Mouse (Mus musculus) midbrain, embryonic 12.5 days (tissue): Measurements from ENCODE around the gene Gm5741. TPM values are rescaled to one million over a fixed set of nuclear protein-coding genes. Genes with fewer than 3 reads are reported as not detected.
A peak's percentile ranks its signal among the peaks of the same experiment; 100 is the strongest.
"Not testable (repeated sequence)": the region's sequence is repeated elsewhere in the genome, so short reads cannot be mapped to it uniquely, and the experiment has no call there.

ENCODE experiments used
- ATAC-seq: fragments of 200-750 bp; cut with Nextera tagmentation; 2 replicates; pipeline ENCODE4 v1.8.0; 2017; ENCODE audit warnings: low read depth, moderate TSS enrichment, moderate library complexity; ENCODE audit not compliant: low FRiP score
- H3K27ac ChIP-seq: fragments of 300-500 bp; sonication (generic); replicated peaks from 2 replicates; pipeline ENCODE4 v1.5.1; 2016; ENCODE audit warnings: mild to moderate bottlenecking
- H3K27me3 ChIP-seq: fragments of 300-500 bp; sonication (generic); 2 replicates; pipeline ENCODE4 v1.6.1; 2016; ENCODE audit warnings: mild to moderate bottlenecking
- H3K36me3 ChIP-seq: fragments of 300-500 bp; sonication (generic); 2 replicates; pipeline ENCODE4 v1.6.1; 2016
- H3K4me1 ChIP-seq: fragments of 300-500 bp; sonication (generic); 2 replicates; pipeline ENCODE4 v1.6.1; 2016
- H3K4me2 ChIP-seq: fragments of 300-500 bp; sonication (generic); replicated peaks from 2 replicates; pipeline ENCODE4 v1.6.1; 2016; ENCODE audit warnings: mild to moderate bottlenecking, moderate library complexity
- H3K4me3 ChIP-seq: fragments of 300-500 bp; sonication (generic); 2 replicates; pipeline ENCODE4 v1.5.1; 2016; ENCODE audit warnings: mild to moderate bottlenecking
- H3K9ac ChIP-seq: fragments of 300-500 bp; sonication (generic); replicated peaks from 2 replicates; pipeline ENCODE4 v1.6.1; 2016; ENCODE audit warnings: mild to moderate bottlenecking, moderate library complexity
- H3K9me3 ChIP-seq: fragments of 300-500 bp; sonication (generic); 2 replicates; pipeline ENCODE4 v1.6.1; 2016; ENCODE audit warnings: mild to moderate bottlenecking
- WGBS: fragments of 180-500 bp; shearing (Covaris S2); methylation state at CpG from one replicate; pipeline ENCODE4 v1.1.7; 2016; 5-methylcytosine and 5-hydroxymethylcytosine counted together
- polyA plus RNA-seq: library from polyadenylated mRNA; unstranded; fragments of >200 nt; fragmentation: Nextera tagmentation; extraction: Ambion mirVana; gene quantifications from 2 replicates; pipeline ENCODE4 v1.2.1, GENCODE M21; 2016

The Gm5741 gene
- polyA plus RNA-seq, 1 experiment from 2014 or later, result 0.94 TPM

- peaks cover 7% of the 10 kb centered on the region; the same call in 1 of the 2 replicates for H3K27me3 ChIP-seq
- H3K4me1 ChIP-seq, result peaks cover 21% of the 10 kb centered on the region
- H3K9ac ChIP-seq, result no peak overlapping the region
- H3K4me2 ChIP-seq, result no peak overlapping the region
- peaks cover 35% of the 10 kb centered on the region for H3K36me3 ChIP-seq
- no peak overlapping the region for H3K27ac ChIP-seq
- 75% methylated on average over 3 of the region's 3 CpGs for WGBS
- H3K9me3 ChIP-seq, result no peaks in the 10 kb centered on the region
- no peak for ATAC-seq
- no peak overlapping the region for H3K4me3 ChIP-seq
Measured at GRCm38 (mm10) chr8:85086238-85086637, 18.5 kb upstream of the Gm5741 start.

GRCm38 (mm10) chr8:85084633-85085032, 16.9 kb upstream of the Gm5741 start:
- Histone ChIP-seq H3K4me3 (no peak overlapping the region), H3K36me3 (peaks cover 30% of the 10 kb centered on the region), H3K9me3 (no peaks in the 10 kb centered on the region), H3K4me2 (no peak overlapping the region), H3K27ac (no peak overlapping the region), H3K9ac (no peak overlapping the region), H3K4me1 (peaks cover 27% of the 10 kb centered on the region), H3K27me3 (peaks cover 7% of the 10 kb centered on the region; the same call in 1 of the 2 replicates)
- WGBS, result 89% methylated on average over 8 of the region's 8 CpGs
- no peak for ATAC-seq

DNA sequence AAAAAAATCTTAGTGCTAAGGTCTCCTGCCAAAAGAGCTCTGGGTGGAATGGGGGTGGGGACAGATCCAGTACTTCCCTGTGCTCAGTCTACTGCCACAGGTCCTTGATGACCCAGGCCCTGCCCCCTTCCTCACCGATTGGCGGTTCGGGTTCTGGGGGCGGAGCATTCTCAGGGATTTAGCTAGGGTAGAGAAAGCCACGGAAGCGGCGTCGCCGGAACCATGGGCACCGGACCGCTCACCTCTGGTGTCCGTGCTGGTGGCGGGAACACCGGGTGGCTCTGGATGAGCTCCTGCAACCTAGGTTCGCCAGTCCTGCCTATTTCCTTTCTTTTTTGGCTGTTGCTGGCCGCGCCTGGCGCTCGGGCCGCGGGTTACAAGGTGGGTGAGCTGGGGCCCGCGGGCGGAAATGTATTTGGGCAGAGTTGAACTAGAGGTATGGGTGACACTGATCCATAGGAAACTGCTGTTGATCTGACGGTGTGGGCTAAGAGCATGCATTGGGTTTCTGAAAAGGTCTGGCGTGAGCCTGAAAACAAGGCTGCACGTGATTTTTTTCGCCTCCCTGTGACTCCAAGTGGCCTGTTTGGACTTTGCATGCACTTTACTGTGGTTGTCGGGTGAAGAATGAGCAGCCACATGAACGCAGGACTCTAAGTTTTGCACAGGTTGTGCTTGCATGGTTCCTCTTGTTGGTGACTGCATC, 15.5 kb upstream of the Gm5741 start, which contains the start of gene Man2b1:
Gene Man2b1 (plus strand): TSS at position 163 of the 706 bp plus-strand sequence.
- Histone ChIP-seq H3K27ac (no peak within 1 kb of the TSS), H3K27me3 (peaks cover 7% of the 10 kb centered on the region; the same call in 1 of the 2 replicates), H3K9me3 (no peaks in the 10 kb centered on the region), H3K9ac (peak within 1 kb of the TSS; percentile 72), H3K4me3 (peak within 1 kb of the TSS; percentile 64), H3K4me1 (peaks cover 31% of the 10 kb centered on the region), H3K36me3 (peaks cover 28% of the 10 kb centered on the region), H3K4me2 (peak within 1 kb of the TSS; percentile 92)
- 1% methylated on average over 30 of the region's 30 CpGs for WGBS
- peak; percentile 78 for ATAC-seq

- not testable (repeated sequence) for H3K4me3 ChIP-seq, H3K9me3 ChIP-seq, H3K9ac ChIP-seq, ATAC-seq, H3K4me2 ChIP-seq, H3K27ac ChIP-seq, H3K27me3 ChIP-seq
- Histone ChIP-seq H3K36me3 (peaks cover 29% of the 10 kb centered on the region), H3K4me1 (peaks cover 33% of the 10 kb centered on the region)
- 88% methylated on average over 4 of the region's 4 CpGs for WGBS
Measured at GRCm38 (mm10) chr8:85082169-85082568, 14.4 kb upstream of the Gm5741 start.

- H3K9me3 ChIP-seq, result no peaks in the 10 kb centered on the region
- 5% methylated on average over 9 of the region's 9 CpGs for WGBS
- H3K4me1 ChIP-seq, result peaks cover 34% of the 10 kb centered on the region
- H3K36me3 ChIP-seq, result peaks cover 27% of the 10 kb centered on the region
- peak within 1 kb of the TSS; percentile 96 for H3K4me2 ChIP-seq
- H3K27me3 ChIP-seq, result peaks cover 7% of the 10 kb centered on the region; the same call in 1 of the 2 replicates
- peak within 1 kb of the TSS; percentile 83 for H3K4me3 ChIP-seq
- peak; percentile 32; the same call in 1 of the 2 replicates for ATAC-seq
- peak within 1 kb of the TSS; percentile 85 for H3K9ac ChIP-seq
- no peak within 1 kb of the TSS; the same call in 1 of the 2 replicates for H3K27ac ChIP-seq
Measured at GRCm38 (mm10) chr8:85081216-85081555, 13.4 kb upstream of the Gm5741 start, which contains the start of gene Wdr83. Gene Wdr83, minus strand, starts transcription at chr8:85081306.

- WGBS, result under 1% methylated on average over 30 of the region's 30 CpGs
- ATAC-seq, result peak; percentile 31; the same call in 1 of the 2 replicates
- peak within 1 kb of the TSS; percentile 85 for H3K9ac ChIP-seq
Measured at GRCm38 (mm10) chr8:85080532-85081215, 12.9 kb upstream of the Gm5741 start, which contains the start of gene Wdr83os. Gene Wdr83os, plus strand, starts transcription at chr8:85080740.

GRCm38 (mm10) chr8:85080214-85080531, 12.4 kb upstream of the Gm5741 start:
- 0% methylated on average over 25 of the region's 25 CpGs for WGBS
- no peak for ATAC-seq
- H3K27ac ChIP-seq, result no peak overlapping the region; the same call in 1 of the 2 replicates

More at GRCm38 (mm10) chr8:85080532-85081215, 12.9 kb upstream of the Gm5741 start, which contains the start of gene Wdr83os:
- H3K4me3 ChIP-seq, result peak within 1 kb of the TSS; percentile 83
- H3K9me3 ChIP-seq, result no peaks in the 10 kb centered on the region
- H3K27me3 ChIP-seq, result peaks cover 7% of the 10 kb centered on the region; the same call in 1 of the 2 replicates
- H3K36me3 ChIP-seq, result peaks cover 32% of the 10 kb centered on the region
- peak within 1 kb of the TSS; percentile 96 for H3K4me2 ChIP-seq
- H3K4me1 ChIP-seq, result peaks cover 34% of the 10 kb centered on the region
- no peak within 1 kb of the TSS; the same call in 1 of the 2 replicates for H3K27ac ChIP-seq

GRCm38 (mm10) chr8:85076993-85077392, 9.2 kb upstream of the Gm5741 start:
- no peaks in the 10 kb centered on the region for H3K27me3 ChIP-seq
- H3K4me2 ChIP-seq, result no peak overlapping the region
- H3K4me1 ChIP-seq, result peaks cover 31% of the 10 kb centered on the region
- H3K9me3 ChIP-seq, result no peaks in the 10 kb centered on the region
- peak; percentile 28; the same call in 1 of the 2 replicates for ATAC-seq
- no peak overlapping the region for H3K9ac ChIP-seq
- no peak overlapping the region for H3K4me3 ChIP-seq
- H3K27ac ChIP-seq, result no peak overlapping the region
- H3K36me3 ChIP-seq, result peaks cover 54% of the 10 kb centered on the region
- WGBS, result 0% methylated on average over 2 of the region's 2 CpGs

More at GRCm38 (mm10) chr8:85080214-85080531, 12.4 kb upstream of the Gm5741 start:
- Histone ChIP-seq H3K4me1 (peaks cover 34% of the 10 kb centered on the region), H3K27me3 (peaks cover 7% of the 10 kb centered on the region; the same call in 1 of the 2 replicates), H3K4me3 (peak overlapping the region; percentile 83), H3K9me3 (no peaks in the 10 kb centered on the region), H3K9ac (peak overlapping the region; percentile 85), H3K4me2 (peak overlapping the region; percentile 96), H3K36me3 (peaks cover 34% of the 10 kb centered on the region)

GRCm38 (mm10) chr8:85076001-85076400, 8.2 kb upstream of the Gm5741 start:
- no peak overlapping the region for H3K4me2 ChIP-seq
- no peaks in the 10 kb centered on the region for H3K27me3 ChIP-seq
- no peak overlapping the region for H3K9ac ChIP-seq
- H3K36me3 ChIP-seq, result peaks cover 54% of the 10 kb centered on the region
- no peaks in the 10 kb centered on the region for H3K9me3 ChIP-seq
- no peak overlapping the region for H3K27ac ChIP-seq
- ATAC-seq, result no peak
- H3K4me3 ChIP-seq, result no peak overlapping the region
- WGBS, result 84% methylated on average over 9 of the region's 9 CpGs
- H3K4me1 ChIP-seq, result peaks cover 24% of the 10 kb centered on the region

GRCm38 (mm10) chr8:85074617-85075016, 6.8 kb upstream of the Gm5741 start:
- H3K4me3 ChIP-seq, result no peak overlapping the region
- ATAC-seq, result no peak
- no peaks in the 10 kb centered on the region for H3K27me3 ChIP-seq
- H3K27ac ChIP-seq, result no peak overlapping the region
- 90% methylated on average over 10 of the region's 10 CpGs for WGBS
- no peak overlapping the region for H3K4me2 ChIP-seq
- peaks cover 22% of the 10 kb centered on the region for H3K4me1 ChIP-seq
- H3K9me3 ChIP-seq, result no peaks in the 10 kb centered on the region
- peaks cover 54% of the 10 kb centered on the region for H3K36me3 ChIP-seq
- H3K9ac ChIP-seq, result no peak overlapping the region

- Histone ChIP-seq H3K27me3 (no peaks in the 10 kb centered on the region), H3K36me3 (peaks cover 54% of the 10 kb centered on the region), H3K9me3 (no peaks in the 10 kb centered on the region), H3K9ac (no peak overlapping the region), H3K4me3 (no peak overlapping the region), H3K4me2 (no peak overlapping the region), H3K27ac (no peak overlapping the region), H3K4me1 (peaks cover 18% of the 10 kb centered on the region)
- 87% methylated on average over 10 of the region's 10 CpGs for WGBS
- no peak for ATAC-seq
Measured at GRCm38 (mm10) chr8:85074167-85074566, 6.4 kb upstream of the Gm5741 start.
